Mouse (Mus musculus) E14TG2a.4 (cell line): ENCODE data around the gene Drg2.

Experiments used
- CTCF ChIP-seq: conservative IDR thresholded peaks from 2 replicates; pipeline ENCODE4 v1.5.1; 2014; ENCODE audit warnings: low read length
- NANOG ChIP-seq: IDR thresholded peaks from 2 replicates; pipeline ENCODE4 v1.6.1; 2014; ENCODE audit warnings: borderline replicate concordance, low read length, mixed read lengths
- POU5F1 ChIP-seq: IDR thresholded peaks from 2 replicates; pipeline ENCODE4 v1.6.1; 2014; ENCODE audit warnings: low read length, borderline replicate concordance

- TF ChIP-seq CTCF: no peak
- no peak for TF ChIP-seq POU5F1
- TF ChIP-seq NANOG: no peak
Measured at GRCm38 (mm10) chr11:60416963-60417716, 37.3 kb upstream of the Drg2 start, which contains the start of gene Gid4.
